Mouse (Mus musculus) forebrain, embryonic 16.5 days (tissue): ENCODE results near the gene Msx2. TPM values are rescaled to one million over a fixed set of nuclear protein-coding genes. Genes with fewer than 3 reads are reported as not detected.

Experiments
- ATAC-seq: fragments of 200-750 bp; cut with Nextera tagmentation; 2 replicates; pipeline ENCODE4 v1.8.0; 2017; ENCODE audit warnings: mild to moderate bottlenecking, moderate library complexity
- H3K27ac ChIP-seq: fragments of 300-500 bp; sonication (generic); 2 replicates; pipeline ENCODE4 v1.5.1; 2014; ENCODE audit warnings: low read length, control low read depth
- H3K27me3 ChIP-seq: fragments of 300-500 bp; sonication (generic); replicated peaks from 2 replicates; pipeline ENCODE4 v1.6.1; 2014; ENCODE audit warnings: low read length; ENCODE audit not compliant: control insufficient read depth, insufficient read depth
- H3K36me3 ChIP-seq: fragments of 300-500 bp; sonication (generic); 2 replicates; pipeline ENCODE4 v1.6.1; 2014; ENCODE audit not compliant: control insufficient read depth, insufficient read depth
- H3K4me1 ChIP-seq: fragments of 300-500 bp; sonication (generic); replicated peaks from 2 replicates; pipeline ENCODE4 v1.6.1; 2014; ENCODE audit warnings: low read length; ENCODE audit not compliant: control insufficient read depth, insufficient read depth
- H3K4me2 ChIP-seq: fragments of 300-500 bp; sonication (generic); 2 replicates; pipeline ENCODE4 v1.6.1; 2014; ENCODE audit warnings: mild to moderate bottlenecking, low read length, control low read depth
- H3K4me3 ChIP-seq: fragments of 300-500 bp; sonication (generic); replicated peaks from 2 replicates; pipeline ENCODE4 v1.5.1; 2014; ENCODE audit warnings: mild to moderate bottlenecking, low read length, control low read depth
- H3K9ac ChIP-seq: fragments of 300-500 bp; sonication (generic); replicated peaks from 2 replicates; pipeline ENCODE4 v1.6.1; 2014; ENCODE audit warnings: low read depth, low read length, control low read depth
- H3K9me3 ChIP-seq: fragments of 300-500 bp; sonication (generic); 2 replicates; pipeline ENCODE4 v1.6.1; 2016; ENCODE audit warnings: low read length; ENCODE audit not compliant: control insufficient read depth
- WGBS: fragments of 180-500 bp; shearing (Covaris S2); extraction: QIAGEN DNeasy Blood & Tissue Kit; methylation state at CpG from one replicate; pipeline ENCODE4 v1.1.7; 2014; 5-methylcytosine and 5-hydroxymethylcytosine counted together
- polyA plus RNA-seq: library from polyadenylated mRNA; unstranded; fragments of >200 nt; fragmentation: Nextera tagmentation; extraction: Ambion mirVana; gene quantifications from 2 replicates; pipeline ENCODE4 v1.2.1, GENCODE M21; 2015

Gene Msx2
- polyA plus RNA-seq, 1 experiment from 2014 or later: 0.38 TPM

DNA sequence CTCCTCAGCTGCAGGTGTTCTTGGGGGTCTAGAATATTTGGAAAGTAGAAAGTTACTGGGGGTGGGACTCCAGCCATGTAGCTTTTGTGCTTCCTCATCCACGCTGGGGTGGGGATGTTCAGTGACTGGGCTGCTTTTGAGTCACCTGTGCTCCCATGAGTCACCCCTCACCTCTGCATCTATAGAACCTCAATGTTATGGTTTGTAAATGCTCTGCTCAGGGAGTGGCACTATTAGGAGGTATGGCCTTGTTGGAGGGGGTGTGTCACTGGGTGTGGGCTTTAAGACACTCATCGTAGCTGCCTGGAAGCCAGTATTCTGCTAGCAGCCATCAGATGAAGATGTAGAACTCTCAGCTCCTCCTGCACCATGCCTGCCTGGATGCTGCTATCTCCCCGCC lies 32.9 kb downstream of the Msx2 start:
- no peak for ATAC-seq
- no peak overlapping the region for H3K27ac ChIP-seq
- 96% methylated on average over 3 of the region's 3 CpGs for WGBS
- H3K36me3 ChIP-seq: no peaks in the 10 kb centered on the region
- H3K4me3 ChIP-seq: no peak overlapping the region
- no peaks in the 10 kb centered on the region for H3K9me3 ChIP-seq
- H3K27me3 ChIP-seq: 0 out of 2 replicates have a peak, but pooled peaks cover 2% of the 10 kb centered on the region
- no peak overlapping the region for H3K4me2 ChIP-seq
- H3K9ac ChIP-seq: no peak overlapping the region
- peaks cover 4% of the 10 kb centered on the region for H3K4me1 ChIP-seq

DNA sequence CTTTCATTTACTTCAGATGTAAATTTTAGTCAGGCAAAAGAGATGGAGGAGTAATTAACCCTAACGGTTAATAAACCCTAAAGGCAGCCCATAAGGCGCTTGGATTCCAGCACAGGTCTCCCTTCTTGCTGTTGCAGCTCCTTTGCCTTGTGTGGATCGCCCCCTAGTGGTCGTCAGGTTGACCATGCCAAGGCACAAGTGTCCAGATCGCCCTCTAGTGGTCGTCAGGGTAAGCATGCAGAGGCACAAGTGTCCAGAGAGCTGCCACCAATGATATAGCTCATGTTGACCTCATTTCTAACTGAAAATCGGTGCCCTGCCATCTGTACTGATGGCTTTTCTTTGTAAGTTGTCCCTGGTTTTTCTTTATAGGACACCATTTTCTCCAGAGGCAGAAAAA lies 46.4 kb downstream of the Msx2 start:
- Histone ChIP-seq H3K36me3 (no peaks in the 10 kb centered on the region), H3K4me3 (no peak overlapping the region), H3K4me1 (no peaks in the 10 kb centered on the region), H3K27ac (no peak overlapping the region), H3K27me3 (no peaks in the 10 kb centered on the region), H3K4me2 (no peak overlapping the region), H3K9me3 (no peaks in the 10 kb centered on the region), H3K9ac (no peak overlapping the region)
- 23% methylated on average over 7 of the region's 7 CpGs for WGBS
- ATAC-seq: no peak

GRCm38 (mm10) chr13:53421189-53421588 lies 51.7 kb downstream of the Msx2 start:
- no peaks in the 10 kb centered on the region for H3K27me3 ChIP-seq
- no peaks in the 10 kb centered on the region for H3K9me3 ChIP-seq
- H3K9ac ChIP-seq: no peak overlapping the region
- no peak overlapping the region for H3K27ac ChIP-seq
- H3K4me1 ChIP-seq: no peaks in the 10 kb centered on the region
- H3K36me3 ChIP-seq: no peaks in the 10 kb centered on the region
- no peak overlapping the region for H3K4me3 ChIP-seq
- no peak for ATAC-seq
- H3K4me2 ChIP-seq: no peak overlapping the region
- 83% methylated on average over 4 of the region's 4 CpGs for WGBS

DNA sequence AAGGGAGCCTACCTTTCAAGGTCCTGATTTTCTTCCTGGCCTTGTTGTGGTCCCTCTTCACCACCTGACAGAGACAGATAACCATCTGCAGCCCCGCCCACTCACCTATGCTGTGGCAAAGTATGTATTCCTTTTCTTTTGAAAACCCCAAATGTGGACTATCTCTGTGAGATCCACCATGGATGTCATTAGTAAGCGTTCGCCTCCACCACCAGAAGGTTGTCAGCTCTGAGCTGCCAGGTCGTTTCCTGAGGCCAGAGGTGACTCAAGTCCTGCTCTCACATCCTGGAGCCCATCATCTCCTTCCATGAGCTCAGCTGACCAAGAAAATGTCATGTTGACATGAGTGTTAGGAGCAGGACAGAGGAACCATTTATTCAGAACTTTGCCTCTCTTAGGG lies 52.1 kb downstream of the Msx2 start:
- Histone ChIP-seq H3K9ac (no peak overlapping the region), H3K36me3 (no peaks in the 10 kb centered on the region), H3K4me2 (no peak overlapping the region), H3K4me3 (no peak overlapping the region), H3K9me3 (no peaks in the 10 kb centered on the region), H3K27me3 (no peaks in the 10 kb centered on the region), H3K4me1 (no peaks in the 10 kb centered on the region), H3K27ac (no peak overlapping the region)
- ATAC-seq: no peak
- WGBS: 81% methylated on average over 4 of the region's 4 CpGs

- H3K9me3 ChIP-seq: no peaks in the 10 kb centered on the region
- H3K9ac ChIP-seq: no peak overlapping the region
- no peak for ATAC-seq
- H3K27me3 ChIP-seq: no peaks in the 10 kb centered on the region
- H3K4me2 ChIP-seq: no peak overlapping the region
- 93% methylated on average over 8 of the region's 8 CpGs for WGBS
- H3K27ac ChIP-seq: no peak overlapping the region
- no peak overlapping the region for H3K4me3 ChIP-seq
- H3K4me1 ChIP-seq: peaks cover under 1% of the 10 kb centered on the region; the same call in 1 of the 2 replicates
- H3K36me3 ChIP-seq: no peaks in the 10 kb centered on the region
Measured at GRCm38 (mm10) chr13:53419681-53420080, 53.2 kb downstream of the Msx2 start.

DNA sequence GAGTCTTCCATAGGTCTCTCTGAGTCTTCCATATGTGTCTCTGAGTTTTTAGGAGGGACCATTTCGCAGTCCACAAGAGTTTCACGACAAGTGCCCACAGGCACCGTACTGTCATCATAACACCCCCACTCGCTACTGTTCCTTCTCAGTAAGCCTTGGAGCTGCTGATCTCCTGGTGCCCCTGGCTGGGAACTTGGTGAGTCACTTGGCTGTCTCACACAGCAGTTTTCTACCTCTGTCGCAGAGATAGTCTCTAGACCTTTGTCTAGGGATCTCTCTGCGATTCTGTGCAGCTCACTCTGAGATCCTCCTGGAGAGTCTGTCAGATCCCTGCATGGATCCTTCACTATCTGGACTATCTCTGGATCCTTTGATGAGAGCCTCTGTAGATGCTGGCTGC lies 55.2 kb downstream of the Msx2 start:
- H3K9ac ChIP-seq: no peak overlapping the region
- no peaks in the 10 kb centered on the region for H3K27me3 ChIP-seq
- H3K4me1 ChIP-seq: peaks cover 7% of the 10 kb centered on the region; the same call in 1 of the 2 replicates
- no peaks in the 10 kb centered on the region for H3K9me3 ChIP-seq
- H3K4me2 ChIP-seq: no peak overlapping the region
- no peak for ATAC-seq
- no peak overlapping the region for H3K27ac ChIP-seq
- WGBS: 96% methylated on average over 6 of the region's 6 CpGs
- H3K4me3 ChIP-seq: no peak overlapping the region
- H3K36me3 ChIP-seq: no peaks in the 10 kb centered on the region

Other genes starting within 250 kb of the Msx2 start
- gene Ror2, start 186.9 kb downstream of the Msx2 start, polyA plus RNA-seq: 3.0 and 3.6 TPM in 2 replicates
- gene Sptlc1, start 95.7 kb downstream of the Msx2 start, polyA plus RNA-seq: 28.6 and 32.1 TPM in 2 replicates